Mouse (Mus musculus) erythroblast, embryonic 14.5 days (primary cell): ENCODE measurements around the gene Trem1.

Experiments used
- GATA1 ChIP-seq: IDR thresholded peaks from 2 replicates; pipeline ENCODE4 v1.6.1; 2012; ENCODE audit warnings: low read length, inconsistent platforms, mixed read lengths
- TAL1 ChIP-seq: IDR thresholded peaks from 3 replicates; pipeline ENCODE4 v1.6.1; 2012; ENCODE audit warnings: low read length, inconsistent platforms, mixed read lengths

DNA sequence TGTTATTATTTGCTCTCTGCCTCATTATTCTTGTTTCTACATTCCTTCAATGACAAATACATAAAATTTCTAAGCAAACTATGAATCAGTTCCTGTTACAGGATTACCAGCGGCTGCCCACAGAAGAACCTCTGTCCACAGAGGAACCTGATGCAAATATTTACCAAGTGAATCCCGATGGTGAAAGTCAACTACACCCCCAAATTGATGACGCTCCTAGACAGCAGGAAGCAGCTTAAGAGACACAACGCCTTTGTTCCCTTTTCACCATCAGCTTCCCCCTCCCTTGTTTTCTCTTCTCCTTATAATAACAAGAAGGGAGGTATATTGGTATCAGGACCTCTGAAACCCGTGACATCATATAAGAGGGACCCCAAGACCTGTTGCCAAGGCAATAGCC lies 47.3 kb upstream of the Trem1 start:
- TF ChIP-seq GATA1 (no peak), TAL1 (no peak)
